ENCODE assay signal across 35 mouse cellular contexts in the genomic region with DNA sequence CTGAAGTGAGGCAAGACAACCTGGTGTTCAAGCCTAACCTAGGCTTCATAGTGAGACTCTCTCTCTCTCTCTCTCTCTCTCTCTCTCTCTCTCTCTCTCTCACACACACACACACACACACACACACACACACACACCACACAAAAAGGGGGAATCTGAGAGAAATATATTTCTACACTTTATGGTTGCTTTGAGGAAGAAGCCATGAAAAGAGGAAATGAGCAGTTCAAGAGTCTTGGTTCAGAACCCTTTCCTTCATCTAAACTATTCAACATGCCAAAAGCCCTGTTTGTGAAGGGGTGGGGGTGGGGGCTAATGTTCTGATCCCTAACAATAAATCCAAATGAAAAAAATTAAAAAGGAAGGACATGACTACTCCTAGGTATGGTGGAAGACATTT. TPM values are rescaled to one million over a fixed set of nuclear protein-coding genes. Genes with fewer than 3 reads are reported as not detected.
A peak's percentile ranks its signal among the peaks of the same experiment; 100 is the strongest.
DNase-seq lines count a peak whose midpoint lies in the region; ATAC-seq and TF ChIP-seq lines count a peak whose summit lies in the region.
"Had no signal": no experiment of that assay in that cellular context is flagged by ENCODE, and none has a peak within 500 bp of the region (broad histone marks: within the 10 kb centered on the region; RNA-seq: fewer than 3 reads in every experiment).

No protein-coding gene starts in this region.

- no peaks in the 10 kb centered on the region for H3K4me1 ChIP-seq in midbrain, embryonic 11.5 days (ENCODE audit: control insufficient read depth, insufficient read depth, low read length)
- no peaks in the 10 kb centered on the region for H3K4me1 ChIP-seq in midbrain, embryonic 15.5 days
- H3K4me1 ChIP-seq in ES-E14 (ENCODE audit: control insufficient read depth in 2 of 2, insufficient read depth in 2 of 2, low read length in 2 of 2, poor library complexity in 1 of 2) = peaks cover 7 to 14% of the 10 kb centered on the region in 2 experiments
- H3K4me1 ChIP-seq: forebrain, embryonic 10.5 days; forebrain, embryonic 13.5 days; heart, embryonic 15.5 days; hindbrain, embryonic 10.5 days; hindbrain, embryonic 13.5 days; intestine, embryonic 15.5 days had no signal

- DNase-seq in midbrain, embryonic 11.5 days (ENCODE audit: low spot score, missing footprints) = peak; percentile 39
- DNase-seq in ES-E14 (ENCODE audit: low read depth, low spot score) = no peak
- DNase-seq in neural tube, embryonic 10.5 days (ENCODE audit: extremely low spot score, low spot score) = no peak
- DNase-seq in thymus, postnatal 10 days (ENCODE audit: low spot score in 2 of 2) = no peak
- no peak for DNase-seq in left cerebral cortex, postnatal 36 days (ENCODE audit: low spot score in 2 of 2)
- no peak for DNase-seq in lung, adult 18-20 months
- DNase-seq: adrenal gland, adult 2 months; adrenal gland, postnatal 25 days; cerebellum, adult 18-20 months; cerebellum, adult 9-10 months; cerebellum, postnatal 25 days; forebrain, postnatal 0 days; gastrocnemius, adult 2 months; gastrocnemius, postnatal 14 days; heart, adult 18-20 months; heart, postnatal 10 days; heart, postnatal 36 days had no signal

- no peak overlapping the region for H3K9ac ChIP-seq in midbrain, embryonic 11.5 days (ENCODE audit: low read length)
- no peak overlapping the region for H3K9ac ChIP-seq in midbrain, embryonic 15.5 days
- no peak overlapping the region for H3K9ac ChIP-seq in ES-E14 (ENCODE audit: insufficient read depth, low read depth, low read length, poor library complexity, severe bottlenecking)
- H3K9ac ChIP-seq: forebrain, embryonic 13.5 days; forebrain, postnatal 0 days; heart, embryonic 12.5 days; heart, embryonic 15.5 days; hindbrain, embryonic 13.5 days; intestine, embryonic 15.5 days had no signal

- H3K27me3 ChIP-seq in midbrain, embryonic 11.5 days (ENCODE audit: control insufficient read depth, insufficient read depth, low read length) = no peaks in the 10 kb centered on the region
- H3K27me3 ChIP-seq in midbrain, embryonic 15.5 days (replicated peaks) = no peaks in the 10 kb centered on the region
- H3K27me3 ChIP-seq: forebrain, embryonic 13.5 days; heart, embryonic 12.5 days; heart, embryonic 15.5 days; hindbrain, embryonic 13.5 days; intestine, embryonic 15.5 days had no signal

- intact Hi-C loops in left cerebral cortex, postnatal 36 days (cut with DNase I) = no loop called here

- no peak overlapping the region for H3K4me3 ChIP-seq in midbrain, embryonic 11.5 days (ENCODE audit: low read depth, low read length)
- no peak overlapping the region for H3K4me3 ChIP-seq in midbrain, embryonic 15.5 days
- no peak overlapping the region for H3K4me3 ChIP-seq in ES-E14 (ENCODE audit: insufficient read depth in 1 of 2, low read depth in 1 of 2, low read length in 2 of 2, poor library complexity in 1 of 2, severe bottlenecking in 1 of 2)
- H3K4me3 ChIP-seq: forebrain, embryonic 10.5 days; forebrain, embryonic 13.5 days; gastrocnemius, adult 2 months; heart, embryonic 12.5 days; heart, embryonic 15.5 days; hindbrain, embryonic 10.5 days; hindbrain, embryonic 13.5 days; intestine, embryonic 15.5 days had no signal

- H3K27ac ChIP-seq in midbrain, embryonic 11.5 days (ENCODE audit: low read depth, low read length) = no peak overlapping the region
- H3K27ac ChIP-seq in midbrain, embryonic 15.5 days = no peak overlapping the region
- H3K27ac ChIP-seq in ES-E14 (ENCODE audit: insufficient read depth, low read depth, low read length, poor library complexity, severe bottlenecking) = peak overlapping the region; percentile 92
- H3K27ac ChIP-seq: forebrain, embryonic 10.5 days; forebrain, embryonic 13.5 days; gastrocnemius, adult 2 months; heart, embryonic 15.5 days; hindbrain, embryonic 10.5 days; hindbrain, embryonic 13.5 days; intestine, embryonic 15.5 days had no signal

- in situ Hi-C loops in ES-E14 (cut with MboI; ENCODE audit: low sequenced_read_pairs in 2 of 2, unreplicated experiment in 2 of 2) = no loop called here

- no peaks in the 10 kb centered on the region for H3K9me3 ChIP-seq in midbrain, embryonic 11.5 days (ENCODE audit: control insufficient read depth, low read length)
- H3K9me3 ChIP-seq in midbrain, embryonic 15.5 days = no peaks in the 10 kb centered on the region
- peaks cover 10% of the 10 kb centered on the region for H3K9me3 ChIP-seq in ES-E14 (ENCODE audit: control insufficient read depth, insufficient read depth, low read depth, low read length)
- H3K9me3 ChIP-seq: forebrain, embryonic 10.5 days; forebrain, embryonic 13.5 days; heart, embryonic 15.5 days; intestine, embryonic 15.5 days had no signal

- no peak overlapping the region for H3K4me2 ChIP-seq in midbrain, embryonic 11.5 days
- H3K4me2 ChIP-seq in midbrain, embryonic 15.5 days = no peak overlapping the region
- H3K4me2 ChIP-seq: forebrain, embryonic 13.5 days; heart, embryonic 12.5 days; heart, embryonic 15.5 days; hindbrain, embryonic 13.5 days; intestine, embryonic 15.5 days had no signal

- H3K36me3 ChIP-seq in midbrain, embryonic 11.5 days (ENCODE audit: control insufficient read depth, insufficient read depth, low read length) = no peaks in the 10 kb centered on the region
- no peaks in the 10 kb centered on the region for H3K36me3 ChIP-seq in midbrain, embryonic 15.5 days (replicated peaks)
- H3K36me3 ChIP-seq in ES-E14 (ENCODE audit: control insufficient read depth, insufficient read depth, low read length, poor library complexity, severe bottlenecking) = peaks cover 2% of the 10 kb centered on the region; the same call in 1 of the 2 replicates
- H3K36me3 ChIP-seq: forebrain, embryonic 10.5 days; heart, embryonic 12.5 days; heart, embryonic 15.5 days; hindbrain, embryonic 10.5 days; hindbrain, embryonic 13.5 days; intestine, embryonic 15.5 days had no signal

- ATAC-seq in midbrain, embryonic 11.5 days (ENCODE audit: low FRiP score) = no peak
- ATAC-seq in midbrain, embryonic 15.5 days (replicated peaks) = no peak
- peak; percentile 82 for ATAC-seq in megakaryocyte, adult 5-6 weeks (ENCODE audit: poor library complexity, severe bottlenecking)
- ATAC-seq: CD4-positive, CD25-positive, alpha-beta regulatory T cell, adult 4 months; forebrain, embryonic 13.5 days; forebrain, postnatal 0 days; hindbrain, embryonic 16.5 days; intestine, embryonic 15.5 days had no signal

TF ChIP-seq in ES-E14, 5 proteins besides CTCF, POLR2A, EP300 and RAD21:
- no peak for TF ChIP-seq MAFK (IDR thresholded peaks at IDR 0.05; ENCODE audit: insufficient read depth, low read depth, low read length)
- no peak for TF ChIP-seq CHD2 (IDR thresholded peaks at IDR 0.05; ENCODE audit: low read depth, low read length)
- no peak; the same call in 1 of the 2 replicates for TF ChIP-seq HCFC1 (IDR thresholded peaks at IDR 0.05; ENCODE audit: borderline replicate concordance, insufficient read depth, low read length)
- no peak for TF ChIP-seq ZC3H11A (IDR thresholded peaks at IDR 0.05; ENCODE audit: borderline replicate concordance, low read depth, low read length)
- no peak for TF ChIP-seq ZNF384 (IDR thresholded peaks at IDR 0.05; ENCODE audit: low read depth, low read length)

RNA-seq across cellular contexts. Expression of gene H2al2a, which starts 7.2 kb away (rescaled TPM):
- not detected in 2 replicates for polyA plus RNA-seq in midbrain, embryonic 11.5 days (2014; fragmentation: Nextera tagmentation; extraction: Ambion mirVana)
- not detected in 2 replicates for polyA plus RNA-seq in midbrain, embryonic 15.5 days (2015; fragmentation: Nextera tagmentation; extraction: Ambion mirVana)
- not detected in 2 replicates for total RNA-seq in ES-E14 (2012; rRNA removed)
- not detected in 2 replicates for total RNA-seq in megakaryocyte, adult 5-6 weeks (2015)
- total RNA-seq in megakaryocyte, adult 5-6 weeks (2017) = not detected in 2 replicates
- not detected for total RNA-seq in left cerebral cortex, postnatal 36 days (2021)
- total RNA-seq: adrenal gland, adult 2 months; adrenal gland, postnatal 25 days; forebrain, postnatal 0 days; gastrocnemius, adult 2 months; gastrocnemius, postnatal 14 days; gastrocnemius, postnatal 4 days; heart, adult 18-20 months; heart, postnatal 10 days; heart, postnatal 36 days; MEL had no signal
- polyA plus RNA-seq: adrenal gland, adult 2 months; brain, embryonic 14.5 days; C2C12; CD4-positive, CD25-positive, alpha-beta regulatory T cell, adult 4 months; embryonic facial prominence, embryonic 11.5 days; embryonic facial prominence, embryonic 14.5 days; forebrain, embryonic 10.5 days; forebrain, embryonic 13.5 days; forebrain, postnatal 0 days; frontal cortex, adult 2 months; heart, embryonic 12.5 days; heart, embryonic 15.5 days; hindbrain, embryonic 10.5 days; hindbrain, embryonic 13.5 days; hindbrain, embryonic 16.5 days; intestine, embryonic 15.5 days had no signal

RNA-seq across cellular contexts. Expression of gene A930004D18Rik, which starts 48.0 kb away (rescaled TPM):
- 10.5 and 11.6 TPM in 2 replicates for polyA plus RNA-seq in midbrain, embryonic 11.5 days (2014; fragmentation: Nextera tagmentation; extraction: Ambion mirVana)
- polyA plus RNA-seq in midbrain, embryonic 15.5 days (2015; fragmentation: Nextera tagmentation; extraction: Ambion mirVana) = 8.1 and 11.8 TPM in 2 replicates
- 1.9 and 6.2 TPM in 2 replicates for total RNA-seq in ES-E14 (2012; rRNA removed)
- total RNA-seq in megakaryocyte, adult 5-6 weeks (2015) = not detected in 2 replicates
- 0.22 and 0.24 TPM in 2 replicates for total RNA-seq in megakaryocyte, adult 5-6 weeks (2017)
- 1 to 10 TPM; 2.1 to 3.2 TPM for total RNA-seq in left cerebral cortex, postnatal 36 days (2021)

RNA-seq across cellular contexts. Expression of gene Skida1, which starts 59.3 kb away (rescaled TPM):
- 22.9 and 23.4 TPM in 2 replicates for polyA plus RNA-seq in midbrain, embryonic 11.5 days (2014; fragmentation: Nextera tagmentation; extraction: Ambion mirVana)
- polyA plus RNA-seq in midbrain, embryonic 15.5 days (2015; fragmentation: Nextera tagmentation; extraction: Ambion mirVana) = 8.1 and 9.0 TPM in 2 replicates
- 0.63 and 2.6 TPM in 2 replicates for total RNA-seq in ES-E14 (2012; rRNA removed)
- 0.09 TPM in 1 of 2 replicates, not detected in the other for total RNA-seq in megakaryocyte, adult 5-6 weeks (2015)
- total RNA-seq in megakaryocyte, adult 5-6 weeks (2017) = not detected in 2 replicates
- 10 to 100 TPM in 1 of 2 experiments, 1 to 10 TPM in 1; 8.8 to 10.0 TPM for total RNA-seq in left cerebral cortex, postnatal 36 days (2021)
